Mouse (Mus musculus): ENCODE results near the gene Armh2. TPM values are rescaled to one million over a fixed set of nuclear protein-coding genes. Genes with fewer than 3 reads are reported as not detected.

Gene Armh2
- total RNA-seq, 2 experiments from 2014 or later = not detected

Other genes with a start within 250 kb of the Armh2 start
- gene Ripor2, start 159.0 kb upstream of the Armh2 start, total RNA-seq (2021) = 10 to 100 TPM; 14.7 to 17.8 TPM
- gene Gmnn, start 20.7 kb downstream of the Armh2 start, total RNA-seq (2021) = 10 to 100 TPM; 10.2 to 11.7 TPM
- gene BC005537, start 60.4 kb downstream of the Armh2 start, total RNA-seq (2021) = 100 to 1,000 TPM; 100 to 114 TPM
- gene Acot13, start 90.3 kb downstream of the Armh2 start, total RNA-seq (2021) = 10 to 100 TPM; 50.9 to 57.6 TPM
- gene Tdp2, start 90.4 kb downstream of the Armh2 start, total RNA-seq (2021) = 10 to 100 TPM; 15.5 to 16.1 TPM
- gene D130043K22Rik, start 103.9 kb downstream of the Armh2 start, total RNA-seq (2021) = not detected
- gene Aldh5a1, start 196.4 kb downstream of the Armh2 start, total RNA-seq (2021) = 1 to 10 TPM; 4.3 to 4.5 TPM
- 1 to 10 TPM; 1.1 to 1.3 TPM for gene Gpld1, start 201.9 kb downstream of the Armh2 start, total RNA-seq (2021)